ENCODE assay signal across 8 mouse cellular contexts in genomic region chr7:141070058-141070862, GRCm38 (mm10). TPM values are rescaled to one million over a fixed set of nuclear protein-coding genes. Genes with fewer than 3 reads are reported as not detected.
DNase-seq lines count a peak whose midpoint lies in the region; ATAC-seq and TF ChIP-seq lines count a peak whose summit lies in the region.

No protein-coding gene starts in this region.

- DNase-seq in heart, adult 11 months: peak; percentile 93
- no peak for DNase-seq in heart, postnatal 25 days (ENCODE audit: low spot score)
- DNase-seq in cerebellum, postnatal 10 days: peak; percentile 82 to 88
- peak; percentile 57 to 77 for DNase-seq in frontal cortex, postnatal 14 days (ENCODE audit: low spot score in 2 of 2)
- peak; percentile 74 to 81 for DNase-seq in left cerebral cortex, adult 2 months (ENCODE audit: extremely low spot score in 1 of 2, low spot score in 2 of 2)
- peak; percentile 58 to 81 for DNase-seq in lung, postnatal 4 days
- DNase-seq in right cerebral cortex, adult 2 months (ENCODE audit: low spot score in 2 of 2): peak; percentile 84 to 86

- H3K4me3 ChIP-seq in hindbrain, embryonic 15.5 days: peak overlapping the region; percentile 39
- peak overlapping the region; percentile 42 for H3K4me3 ChIP-seq in left cerebral cortex, adult 2 months

- H3K9ac ChIP-seq in hindbrain, embryonic 15.5 days: peak overlapping the region; percentile 54

- WGBS in hindbrain, embryonic 15.5 days: 1% methylated on average over 51 of the region's 51 CpGs

- intact Hi-C loops in heart, postnatal 25 days (cut with DNase I): loop anchor here (1.0 kb wide), 2 partner anchors 106 to 160 kb away; no protein-coding TSS in a partner anchor
- intact Hi-C loops in left cerebral cortex, adult 2 months (cut with DNase I): loop anchor here (5.0 kb wide), 1 partner anchor 102 kb away; the partner anchor contains the start of gene Rnh1

- peak overlapping the region; percentile 90 for H3K27ac ChIP-seq in hindbrain, embryonic 15.5 days (replicated peaks)
- peak overlapping the region; percentile 89 for H3K27ac ChIP-seq in left cerebral cortex, adult 2 months

- H3K9me3 ChIP-seq in hindbrain, embryonic 15.5 days: no peaks in the 10 kb centered on the region

- peak; percentile 79 for TF ChIP-seq CTCF in left cerebral cortex, adult 2 months (IDR thresholded peaks at IDR 0.05)

- peaks cover 27% of the 10 kb centered on the region for H3K36me3 ChIP-seq in hindbrain, embryonic 15.5 days

- ATAC-seq in hindbrain, embryonic 15.5 days (ENCODE audit: low FRiP score, low read depth): peak; percentile 67

- H3K27me3 ChIP-seq in hindbrain, embryonic 15.5 days: no peaks in the 10 kb centered on the region

- peaks cover 26% of the 10 kb centered on the region for H3K4me1 ChIP-seq in hindbrain, embryonic 15.5 days (replicated peaks)

- H3K4me2 ChIP-seq in hindbrain, embryonic 15.5 days: peak overlapping the region; percentile 66

RNA-seq across cellular contexts. Expression of gene Pkp3, which starts 7.8 kb away (rescaled TPM):
- under 1 TPM in 1 of 2 experiments, not detected in 1; 0.31 TPM for total RNA-seq in heart, postnatal 25 days (2021)
- polyA plus RNA-seq in hindbrain, embryonic 15.5 days (2015; fragmentation: Nextera tagmentation; extraction: Ambion mirVana): 0.25 and 0.29 TPM in 2 replicates
- not detected for total RNA-seq in left cerebral cortex, adult 2 months (2021)

RNA-seq across cellular contexts. Expression of gene B4galnt4, which starts 9.4 kb away (rescaled TPM):
- total RNA-seq in heart, postnatal 25 days (2021): under 1 TPM in 1 of 2 experiments, not detected in 1; 0.08 TPM
- polyA plus RNA-seq in hindbrain, embryonic 15.5 days (2015; fragmentation: Nextera tagmentation; extraction: Ambion mirVana): 45.6 and 57.3 TPM in 2 replicates
- 10 to 100 TPM; 87.4 to 95.9 TPM for total RNA-seq in left cerebral cortex, adult 2 months (2021)

RNA-seq across cellular contexts. Expression of gene Sigirr, which starts 30.1 kb away (rescaled TPM):
- 1 to 10 TPM; 4.8 to 7.7 TPM for total RNA-seq in heart, postnatal 25 days (2021)
- 3.2 and 3.3 TPM in 2 replicates for polyA plus RNA-seq in hindbrain, embryonic 15.5 days (2015; fragmentation: Nextera tagmentation; extraction: Ambion mirVana)
- 1 to 10 TPM; 1.7 to 3.4 TPM for total RNA-seq in left cerebral cortex, adult 2 months (2021)

RNA-seq across cellular contexts. Expression of gene Gm17387, which starts 41.3 kb away (rescaled TPM):
- not detected for total RNA-seq in heart, postnatal 25 days (2021)
- not detected in 2 replicates for polyA plus RNA-seq in hindbrain, embryonic 15.5 days (2015; fragmentation: Nextera tagmentation; extraction: Ambion mirVana)
- not detected for total RNA-seq in left cerebral cortex, adult 2 months (2021)

RNA-seq across cellular contexts. Expression of gene Ano9, which starts 47.3 kb away (rescaled TPM):
- total RNA-seq in heart, postnatal 25 days (2021): under 1 TPM in 1 of 2 experiments, not detected in 1; 0.08 TPM
- polyA plus RNA-seq in hindbrain, embryonic 15.5 days (2015; fragmentation: Nextera tagmentation; extraction: Ambion mirVana): 0.41 and 0.47 TPM in 2 replicates
- not detected for total RNA-seq in left cerebral cortex, adult 2 months (2021)

Comparison
In these comparisons a context has a peak if more than half of its experiments do, and no peak if none do; other contexts are left out.
1. RNA of gene B4galnt4, which starts 9.4 kb away (total RNA-seq): 87.4 to 95.9 TPM in left cerebral cortex, adult 2 months; 0.08 TPM in heart, postnatal 25 days; every median in the first group is over 10 times any median in the second.